In the genomic region with DNA sequence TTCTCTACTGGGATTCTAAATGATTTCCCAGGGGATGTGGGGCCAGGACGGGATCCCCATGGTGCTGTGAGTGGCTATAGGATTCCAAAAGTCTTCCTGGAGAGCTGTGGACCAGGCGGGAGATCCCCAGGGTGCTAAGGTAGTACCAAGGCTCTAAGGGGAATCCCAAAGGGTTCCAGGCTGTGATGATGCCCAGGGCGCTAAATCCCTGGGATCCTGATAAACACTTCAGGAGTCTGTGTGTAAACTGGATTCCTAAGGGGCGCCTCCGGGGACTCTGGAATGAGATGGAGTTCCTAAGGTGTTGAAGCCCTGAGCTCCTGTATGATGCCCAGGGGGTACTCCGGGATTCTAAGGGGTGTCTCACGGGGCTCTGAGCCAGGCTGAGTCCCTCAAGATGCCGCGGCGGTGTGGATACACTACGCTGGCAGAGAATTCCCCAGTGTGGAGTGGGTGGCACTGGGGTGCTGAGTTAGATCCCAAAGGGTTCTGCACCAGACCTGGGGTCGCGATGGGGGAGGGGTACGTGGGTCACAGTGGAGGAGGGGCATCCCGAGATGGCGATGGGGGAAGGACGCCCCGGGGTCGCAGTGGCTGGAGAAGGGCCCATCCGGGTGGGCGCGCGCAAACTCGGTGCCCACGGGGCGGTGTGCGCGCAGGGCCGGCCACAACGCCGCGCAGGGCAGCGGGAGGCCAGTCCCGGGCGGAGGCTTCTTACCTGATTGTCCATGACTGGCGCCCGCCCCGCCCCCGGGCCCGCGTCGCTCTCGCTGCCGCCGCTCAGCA, we compare ENCODE assay signal across 10 mouse cellular contexts. TPM values are rescaled to one million over a fixed set of nuclear protein-coding genes. Genes with fewer than 3 reads are reported as not detected.
DNase-seq lines count a peak whose midpoint lies in the region; ATAC-seq and TF ChIP-seq lines count a peak whose summit lies in the region.
"Had no signal": no experiment of that assay in that cellular context is flagged by ENCODE, and none has a peak within 500 bp of the region (broad histone marks: within the 10 kb centered on the region; RNA-seq: fewer than 3 reads in every experiment).

No protein-coding gene starts in this region.

- WGBS in kidney, adult 2 months, result 6% methylated on average over 33 of the region's 45 CpGs
- WGBS in intestine, embryonic 14.5 days, result 1% methylated on average over 39 of the region's 45 CpGs
- 1% methylated on average over 41 of the region's 45 CpGs for WGBS in stomach, embryonic 15.5 days

- ATAC-seq in G1E (ENCODE audit: extremely low read depth, insufficient number of reproducible peaks, low FRiP score, poor library complexity, severe bottlenecking), result no peak
- peak; percentile 56 for ATAC-seq in intestine, embryonic 14.5 days (replicated peaks; ENCODE audit: low FRiP score, low TSS enrichment, low read depth)
- peak; percentile 54 for ATAC-seq in stomach, embryonic 15.5 days (ENCODE audit: insufficient read depth, low FRiP score, low read depth)

- no peak for TF ChIP-seq CTCF in kidney, adult 2 months (conservative IDR thresholded peaks at IDR 0.05; ENCODE audit: insufficient read depth, insufficient read length, low read depth, low read length)
- TF ChIP-seq CTCF in G1E (IDR thresholded peaks at IDR 0.05; ENCODE audit: low read depth, low read length), result no peak
- no peak for TF ChIP-seq CTCF in embryonic fibroblast, embryonic 13.5 days (IDR thresholded peaks at IDR 0.05; ENCODE audit: borderline replicate concordance, insufficient read depth, low read length)

- H3K4me3 ChIP-seq in kidney, adult 2 months (ENCODE audit: insufficient read depth, low read depth, low read length), result peak overlapping the region; percentile 68
- peak overlapping the region; percentile 96 for H3K4me3 ChIP-seq in G1E (ENCODE audit: low read depth, low read length)
- peak overlapping the region; percentile 77 for H3K4me3 ChIP-seq in embryonic fibroblast, embryonic 13.5 days (ENCODE audit: insufficient read depth, low read length)
- H3K4me3 ChIP-seq in intestine, embryonic 14.5 days (ENCODE audit: low read depth, low read length), result peak overlapping the region; percentile 91
- peak overlapping the region; percentile 84 for H3K4me3 ChIP-seq in stomach, embryonic 15.5 days (replicated peaks)

- H3K4me1 ChIP-seq in kidney, adult 2 months (ENCODE audit: control insufficient read depth, insufficient read depth, low read length), result no peaks in the 10 kb centered on the region
- H3K4me1 ChIP-seq in G1E (ENCODE audit: insufficient read depth, low read depth, low read length), result peaks cover 31% of the 10 kb centered on the region
- H3K4me1 ChIP-seq in embryonic fibroblast, embryonic 13.5 days (ENCODE audit: control insufficient read depth, insufficient read depth, low read length), result 0 out of 2 replicates have a peak, but pooled peaks cover 2% of the 10 kb centered on the region
- H3K4me1 ChIP-seq in intestine, embryonic 14.5 days (replicated peaks; ENCODE audit: control insufficient read depth, insufficient read depth, low read length), result peaks cover 14% of the 10 kb centered on the region
- peaks cover 20% of the 10 kb centered on the region for H3K4me1 ChIP-seq in stomach, embryonic 15.5 days

- H3K36me3 ChIP-seq in kidney, adult 2 months (ENCODE audit: control insufficient read depth, insufficient read depth, low read length), result no peaks in the 10 kb centered on the region
- peaks cover 34% of the 10 kb centered on the region for H3K36me3 ChIP-seq in G1E (replicated peaks)
- no peaks in the 10 kb centered on the region for H3K36me3 ChIP-seq in intestine, embryonic 14.5 days (ENCODE audit: control insufficient read depth, insufficient read depth, low read length)
- no peaks in the 10 kb centered on the region for H3K36me3 ChIP-seq in stomach, embryonic 15.5 days

- H3K9ac ChIP-seq in intestine, embryonic 14.5 days (ENCODE audit: low read length), result peak overlapping the region; percentile 94
- peak overlapping the region; percentile 93 for H3K9ac ChIP-seq in stomach, embryonic 15.5 days

- H3K9me3 ChIP-seq in G1E (replicated peaks), result peaks cover 7% of the 10 kb centered on the region
- no peaks in the 10 kb centered on the region for H3K9me3 ChIP-seq in intestine, embryonic 14.5 days (ENCODE audit: control insufficient read depth, low read length)
- H3K9me3 ChIP-seq in stomach, embryonic 15.5 days, result no peaks in the 10 kb centered on the region

- peak overlapping the region; percentile 87 for H3K4me2 ChIP-seq in intestine, embryonic 14.5 days (ENCODE audit: low read length)
- peak overlapping the region; percentile 80 for H3K4me2 ChIP-seq in stomach, embryonic 15.5 days

- no peak for DNase-seq in kidney, adult 2 months
- DNase-seq in kidney, postnatal 4 days, result no peak
- DNase-seq in G1E (ENCODE audit: low spot score), result peak; percentile 20
- no peak for DNase-seq in intestine, embryonic 14.5 days (ENCODE audit: low spot score)
- peak; percentile 7 for DNase-seq in lung, postnatal 25 days (ENCODE audit: low spot score)
- no peak for DNase-seq in adrenal gland, postnatal 25 days

- H3K27ac ChIP-seq in kidney, adult 2 months (ENCODE audit: insufficient read depth, low read depth, low read length), result no peak overlapping the region
- H3K27ac ChIP-seq in embryonic fibroblast, embryonic 13.5 days (ENCODE audit: insufficient read depth, low read length), result no peak overlapping the region
- H3K27ac ChIP-seq in intestine, embryonic 14.5 days (ENCODE audit: low read depth), result peak overlapping the region; percentile 54; the same call in 1 of the 2 replicates
- peak overlapping the region; percentile 57 for H3K27ac ChIP-seq in stomach, embryonic 15.5 days

- no peaks in the 10 kb centered on the region for H3K27me3 ChIP-seq in kidney, adult 2 months (replicated peaks; ENCODE audit: control insufficient read depth, insufficient read depth, low read length)
- peaks cover 29% of the 10 kb centered on the region for H3K27me3 ChIP-seq in G1E (ENCODE audit: insufficient read depth, low read length)
- no peaks in the 10 kb centered on the region for H3K27me3 ChIP-seq in intestine, embryonic 14.5 days (replicated peaks; ENCODE audit: control insufficient read depth, insufficient read depth, low read length)
- H3K27me3 ChIP-seq in stomach, embryonic 15.5 days (replicated peaks), result no peaks in the 10 kb centered on the region

- no peak for TF ChIP-seq POLR2A in kidney, adult 2 months (IDR thresholded peaks at IDR 0.05; ENCODE audit: low read depth, low read length)
- no peak for TF ChIP-seq POLR2A in embryonic fibroblast, embryonic 13.5 days (IDR thresholded peaks at IDR 0.05; ENCODE audit: low read depth, low read length)

RNA-seq across cellular contexts. Expression of a gene that starts 0.5 kb away (rescaled TPM):
- 30.1 and 37.9 TPM in 2 replicates for polyA plus RNA-seq in kidney, adult 2 months (2012; rRNA removed)
- total RNA-seq in G1E (2014; fragmentation: Nextera tagmentation), result 15.3 and 22.1 TPM in 2 replicates
- 7.6 and 8.2 TPM in 2 replicates for total RNA-seq in G1E (2017)
- polyA plus RNA-seq in G1E (2012), result 75.9 and 76.1 TPM in 2 replicates
- 32.8 and 33.6 TPM in 2 replicates for polyA plus RNA-seq in embryonic fibroblast, embryonic 13.5 days (2011; ENCODE audit: insufficient read length, low read depth, missing spikeins)
- polyA plus RNA-seq in intestine, embryonic 14.5 days (2014; fragmentation: Nextera tagmentation; extraction: Ambion mirVana), result 26.7 and 30.4 TPM in 2 replicates
- 39.8 and 43.7 TPM in 2 replicates for polyA plus RNA-seq in stomach, embryonic 15.5 days (2015; fragmentation: Nextera tagmentation; extraction: Ambion mirVana)
- 36.2 and 36.3 TPM in 2 replicates for total RNA-seq in adrenal gland, postnatal 25 days (2021)

RNA-seq across cellular contexts. Expression of a gene that starts 47.2 kb away (rescaled TPM):
- not detected in 2 replicates for polyA plus RNA-seq in kidney, adult 2 months (2012; rRNA removed)
- total RNA-seq in G1E (2014; fragmentation: Nextera tagmentation) (not detected in 2 replicates), G1E (2017) (0.12 TPM in 1 of 2 replicates, not detected in the other)
- not detected in 2 replicates for polyA plus RNA-seq in G1E (2012)
- polyA plus RNA-seq in embryonic fibroblast, embryonic 13.5 days (2011; ENCODE audit: insufficient read length, low read depth, missing spikeins), result not detected in 2 replicates
- polyA plus RNA-seq in intestine, embryonic 14.5 days (2014; fragmentation: Nextera tagmentation; extraction: Ambion mirVana), result 0.09 and 0.28 TPM in 2 replicates
- 0.06 and 0.15 TPM in 2 replicates for polyA plus RNA-seq in stomach, embryonic 15.5 days (2015; fragmentation: Nextera tagmentation; extraction: Ambion mirVana)
- total RNA-seq in adrenal gland, postnatal 25 days (2021), result 0.38 and 0.70 TPM in 2 replicates
- total RNA-seq: left cerebral cortex, postnatal 25 days had no signal
- polyA plus RNA-seq: brain, embryonic 14.5 days had no signal

RNA-seq across cellular contexts. Expression of a gene that starts 55.4 kb away (rescaled TPM):
- polyA plus RNA-seq in kidney, adult 2 months (2012; rRNA removed), result 245 and 276 TPM in 2 replicates
- total RNA-seq in G1E (2014; fragmentation: Nextera tagmentation) (48.1 and 58.4 TPM in 2 replicates), G1E (2017) (75.3 and 76.7 TPM in 2 replicates)
- 197 and 208 TPM in 2 replicates for polyA plus RNA-seq in G1E (2012)
- 46.5 and 49.5 TPM in 2 replicates for polyA plus RNA-seq in embryonic fibroblast, embryonic 13.5 days (2011; ENCODE audit: insufficient read length, low read depth, missing spikeins)
- 186 and 190 TPM in 2 replicates for polyA plus RNA-seq in intestine, embryonic 14.5 days (2014; fragmentation: Nextera tagmentation; extraction: Ambion mirVana)
- 144 and 147 TPM in 2 replicates for polyA plus RNA-seq in stomach, embryonic 15.5 days (2015; fragmentation: Nextera tagmentation; extraction: Ambion mirVana)
- total RNA-seq in adrenal gland, postnatal 25 days (2021), result 106 and 120 TPM in 2 replicates

RNA-seq across cellular contexts. Expression of a gene that starts 59.5 kb away (rescaled TPM):
- 0.03 and 0.07 TPM in 2 replicates for polyA plus RNA-seq in kidney, adult 2 months (2012; rRNA removed)
- total RNA-seq in G1E (2014; fragmentation: Nextera tagmentation), result not detected in 2 replicates
- 0.22 TPM in 1 of 2 replicates, not detected in the other for total RNA-seq in G1E (2017)
- polyA plus RNA-seq in G1E (2012), result not detected in 2 replicates
- polyA plus RNA-seq in embryonic fibroblast, embryonic 13.5 days (2011; ENCODE audit: insufficient read length, low read depth, missing spikeins), result not detected in 2 replicates
- polyA plus RNA-seq in intestine, embryonic 14.5 days (2014; fragmentation: Nextera tagmentation; extraction: Ambion mirVana), result 0.12 and 0.34 TPM in 2 replicates
- 0.31 and 0.63 TPM in 2 replicates for polyA plus RNA-seq in stomach, embryonic 15.5 days (2015; fragmentation: Nextera tagmentation; extraction: Ambion mirVana)
- total RNA-seq in adrenal gland, postnatal 25 days (2021), result 5.4 and 8.9 TPM in 2 replicates
- total RNA-seq: left cerebral cortex, postnatal 25 days had no signal

Comparison
In these comparisons a context has a peak if more than half of its experiments do, and no peak if none do; other contexts are left out.
1. DNase-seq: peak in G1E (single experiment) and lung, postnatal 25 days (single experiment); none in kidney, adult 2 months (single experiment), kidney, postnatal 4 days (0 of 2), intestine, embryonic 14.5 days (single experiment) and adrenal gland, postnatal 25 days (single experiment).
2. H3K27ac ChIP-seq: peak in intestine, embryonic 14.5 days (single experiment) and stomach, embryonic 15.5 days (single experiment); none in kidney, adult 2 months (single experiment) and embryonic fibroblast, embryonic 13.5 days (single experiment).
3. Peak in every context shown above with its lines, with median percentiles within 50 percentile points of each other: H3K4me3 ChIP-seq.